Mouse (Mus musculus) kidney, adult 2 months (tissue): ENCODE measurements around the gene Pcgf6. TPM values are rescaled to one million over a fixed set of nuclear protein-coding genes. Genes with fewer than 3 reads are reported as not detected.

Source experiments
- DNase-seq: peaks from one replicate; pipeline ENCODE4 v3.0.0; 2021
- H3K27ac ChIP-seq: fragments of 200-500 bp; 2 replicates; pipeline ENCODE4 v1.5.1; 2012; ENCODE audit warnings: low read depth, low read length, control low read depth, inconsistent platforms; ENCODE audit not compliant: insufficient read depth
- H3K27me3 ChIP-seq: fragments of 200-500 bp; replicated peaks from 2 replicates; pipeline ENCODE4 v1.6.1; 2012; ENCODE audit warnings: mild to moderate bottlenecking, moderate library complexity, low read length, inconsistent platforms; ENCODE audit not compliant: control insufficient read depth, insufficient read depth
- H3K36me3 ChIP-seq: fragments of 200-500 bp; 2 replicates; pipeline ENCODE4 v1.6.1; 2012; ENCODE audit warnings: mild to moderate bottlenecking, moderate library complexity, low read length, inconsistent platforms; ENCODE audit not compliant: control insufficient read depth, insufficient read depth
- H3K4me1 ChIP-seq: fragments of 200-500 bp; 2 replicates; pipeline ENCODE4 v1.6.1; 2011; ENCODE audit warnings: low read length; ENCODE audit not compliant: control insufficient read depth, insufficient read depth
- H3K4me3 ChIP-seq: fragments of 200-500 bp; 2 replicates; pipeline ENCODE4 v1.5.1; 2011; ENCODE audit warnings: mild to moderate bottlenecking, low read depth, low read length, control low read depth; ENCODE audit not compliant: insufficient read depth
- CTCF ChIP-seq: fragments of 200-500 bp; conservative IDR thresholded peaks from 2 replicates; pipeline ENCODE4 v1.5.1; 2011; ENCODE audit warnings: low read depth, mild to moderate bottlenecking, control low read depth, low read length, moderate library complexity, mixed read lengths; ENCODE audit not compliant: insufficient read depth, insufficient read length
- POLR2A ChIP-seq: fragments of 200-500 bp; IDR thresholded peaks from one replicate; pipeline ENCODE4 v1.6.1; 2011; ENCODE audit warnings: low read depth, low read length, control low read depth
- WGBS: fragments of 180-500 bp; shearing (Covaris S2); methylation state at CpG from one replicate; pipeline ENCODE4 v1.1.7; 2018; 5-methylcytosine and 5-hydroxymethylcytosine counted together
- polyA plus RNA-seq: library from polyadenylated mRNA; depleted of rRNA; stranded (reverse); fragments of >200 nt; gene quantifications from 2 replicates; pipeline ENCODE4 v1.2.3, GENCODE M21; 2012; rRNA removed

Pcgf6 gene
- 6.0 and 7.7 TPM in 2 replicates for polyA plus RNA-seq

DNA sequence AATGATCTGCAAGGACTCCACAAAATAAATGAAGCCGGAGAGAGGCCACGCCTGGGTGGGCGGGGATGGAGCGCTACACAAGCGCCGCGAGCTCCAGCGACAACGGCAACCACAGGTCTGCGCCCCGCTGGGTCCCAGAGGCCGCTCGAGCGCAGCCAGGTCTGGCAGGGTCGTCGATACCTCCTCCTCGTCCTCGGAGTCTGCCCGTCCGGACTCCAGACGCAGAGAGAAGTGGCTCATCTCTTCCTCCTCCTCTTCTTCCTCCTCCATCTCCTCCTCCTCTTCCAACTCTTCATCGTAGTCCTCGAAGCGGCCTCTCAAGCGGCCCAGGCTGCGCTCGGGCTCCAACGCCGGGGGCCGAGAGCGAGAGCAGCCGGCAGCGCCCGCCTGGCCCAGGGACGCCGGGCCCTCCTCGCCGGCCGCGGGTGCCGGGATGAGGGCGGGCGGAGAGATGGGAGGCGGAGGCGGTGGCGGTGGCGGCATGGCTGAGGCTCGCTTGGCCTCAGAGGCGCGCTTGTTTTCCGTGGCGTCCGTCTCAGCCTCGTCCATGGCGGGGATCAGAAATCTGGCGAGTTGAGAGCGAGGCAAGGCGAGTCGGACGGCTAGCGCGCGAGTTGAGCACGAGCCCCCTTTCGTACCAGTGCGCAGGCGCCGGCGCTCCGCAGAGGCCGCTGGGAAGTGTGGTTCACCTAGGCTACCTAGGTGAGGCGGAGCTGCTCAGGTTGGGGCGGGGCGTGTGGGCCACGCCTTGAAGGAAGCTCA is at the start of gene Pcgf6:
Pcgf6 (minus strand) TSS at position 636 of the 762 bp plus-strand sequence.
- Histone ChIP-seq H3K27me3 (no peaks in the 10 kb centered on the region), H3K27ac (peak within 1 kb of the TSS; percentile 67), H3K4me3 (peak within 1 kb of the TSS; percentile 88), H3K4me1 (peaks cover 13% of the 10 kb centered on the region), H3K36me3 (no peaks in the 10 kb centered on the region)
- peak; percentile 28 for TF ChIP-seq POLR2A
- TF ChIP-seq CTCF, result no peak
- DNase-seq, result peak; percentile 90
- under 1% methylated on average over 75 of the region's 75 CpGs for WGBS

DNA sequence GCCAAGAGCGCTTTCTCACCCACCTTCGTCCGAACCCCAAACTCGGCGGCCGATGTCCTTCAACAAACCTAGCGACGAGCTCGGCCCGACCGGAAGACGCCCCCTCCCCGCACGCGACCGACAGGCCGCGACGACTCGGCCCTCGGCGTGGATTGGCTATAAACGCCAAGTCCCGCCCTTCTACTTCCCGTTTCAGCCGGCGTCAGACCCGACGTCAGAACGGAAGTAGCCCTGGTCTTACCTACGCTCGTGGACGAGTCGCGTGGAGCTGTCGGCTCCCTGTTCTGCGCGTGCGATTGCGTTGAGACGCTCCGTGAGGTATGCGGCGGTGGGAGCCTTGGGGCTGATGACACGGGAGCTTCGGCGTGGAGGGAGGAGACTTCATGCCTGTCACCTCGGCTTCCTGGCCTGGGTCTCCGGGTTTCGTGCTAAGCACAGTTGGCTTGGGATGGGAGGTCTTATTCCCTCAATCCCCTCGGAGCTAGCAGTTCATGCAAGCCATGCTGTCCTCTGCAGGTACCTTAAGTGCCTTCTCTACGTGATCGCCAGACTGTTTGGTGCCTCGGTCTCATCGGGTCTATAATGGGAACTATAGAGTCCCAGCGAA is 39.9 kb upstream of the Pcgf6 start, which contains the start of the genes Usmg5 and Pdcd11:
Usmg5 (minus strand) TSS at position 98 of the 607 bp plus-strand sequence.
Pdcd11 (plus strand) TSS at position 219 of the 607 bp plus-strand sequence.
- WGBS, result under 1% methylated on average over 56 of the region's 56 CpGs
- peak within 1 kb of the TSS; percentile 89 for H3K4me3 ChIP-seq
- peak; percentile 98 for DNase-seq
- no peaks in the 10 kb centered on the region for H3K27me3 ChIP-seq
- peak within 1 kb of the TSS; percentile 97 for H3K27ac ChIP-seq
- TF ChIP-seq CTCF, result no peak
- peak; percentile 17 for TF ChIP-seq POLR2A
- H3K4me1 ChIP-seq, result peaks cover 12% of the 10 kb centered on the region; the same call in 1 of the 2 replicates
- H3K36me3 ChIP-seq, result no peaks in the 10 kb centered on the region; the same call in none of the 2 replicates

DNA sequence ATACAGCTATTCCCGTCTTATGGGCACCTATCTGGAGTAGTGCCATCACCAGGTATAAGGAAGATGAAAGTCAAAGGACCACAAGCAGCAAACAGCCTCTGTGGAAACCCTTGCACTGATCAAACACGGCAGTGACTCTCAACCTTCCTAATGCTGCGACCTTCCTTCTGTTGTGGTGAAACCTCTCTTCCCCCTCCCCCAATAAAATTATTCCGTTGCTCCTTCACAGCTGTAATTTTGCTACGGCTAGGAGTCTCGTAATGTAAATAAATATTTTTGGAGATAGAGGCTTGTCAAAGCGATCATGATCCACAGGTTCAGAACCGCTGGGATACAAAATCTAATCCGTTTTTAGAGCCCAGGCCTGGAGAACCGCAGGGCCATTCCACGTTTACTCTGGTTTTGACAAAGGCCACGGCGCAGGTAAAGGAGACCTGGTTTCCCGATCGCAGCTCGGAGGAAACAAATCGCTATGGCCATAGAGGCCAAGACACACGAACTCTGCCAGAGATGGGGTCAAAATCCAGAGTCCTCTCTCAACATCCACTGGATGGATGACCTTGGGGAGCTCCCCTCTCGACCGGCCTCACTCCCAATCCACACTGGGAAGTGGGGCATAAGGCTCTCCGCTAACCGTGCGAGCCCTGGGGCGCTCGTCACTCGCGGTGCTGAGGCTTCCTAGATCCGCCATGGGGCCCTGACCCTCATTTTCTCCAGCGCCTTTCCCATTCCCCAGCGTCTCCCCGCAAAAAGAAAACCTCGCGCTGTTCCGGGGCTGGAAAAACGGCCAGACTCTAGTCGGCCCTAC is 39.2 kb upstream of the Pcgf6 start:
- TF ChIP-seq CTCF (no peak), POLR2A (no peak)
- Histone ChIP-seq H3K36me3 (peaks cover 2% of the 10 kb centered on the region), H3K4me3 (peak overlapping the region; percentile 89), H3K27ac (peak overlapping the region; percentile 97), H3K4me1 (peaks cover 12% of the 10 kb centered on the region; the same call in 1 of the 2 replicates), H3K27me3 (no peaks in the 10 kb centered on the region)
- peak; percentile 67 for DNase-seq
- WGBS, result under 1% methylated on average over 36 of the region's 36 CpGs

DNA sequence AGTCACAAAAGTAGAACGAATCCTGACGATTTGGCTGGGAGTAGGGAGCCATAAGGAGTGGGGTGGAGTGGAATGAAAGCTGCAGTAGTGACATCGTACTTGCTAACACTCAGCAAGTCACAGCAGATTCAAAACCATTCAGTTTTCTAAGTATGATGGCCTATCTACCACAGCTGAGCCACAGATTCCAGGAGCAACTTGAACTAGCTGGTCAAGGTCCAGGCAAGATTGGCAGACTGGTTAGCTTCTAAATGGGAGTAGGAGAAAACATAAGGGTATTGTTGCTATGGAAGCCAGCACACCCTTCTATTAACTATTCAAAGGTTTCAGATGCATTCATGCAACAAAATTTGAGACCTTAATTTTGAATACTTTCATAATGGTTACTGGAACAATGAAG is 37.5 kb upstream of the Pcgf6 start:
- Histone ChIP-seq H3K27ac (no peak overlapping the region; the same call in 1 of the 2 replicates), H3K4me1 (peaks cover 12% of the 10 kb centered on the region; the same call in 1 of the 2 replicates), H3K4me3 (peak overlapping the region; percentile 10; the same call in 1 of the 2 replicates), H3K36me3 (peaks cover 8% of the 10 kb centered on the region), H3K27me3 (no peaks in the 10 kb centered on the region)
- WGBS, result 38% methylated on average over 3 of the region's 3 CpGs
- peak; percentile 82 for DNase-seq
- no peak for TF ChIP-seq CTCF
- no peak for TF ChIP-seq POLR2A

DNA sequence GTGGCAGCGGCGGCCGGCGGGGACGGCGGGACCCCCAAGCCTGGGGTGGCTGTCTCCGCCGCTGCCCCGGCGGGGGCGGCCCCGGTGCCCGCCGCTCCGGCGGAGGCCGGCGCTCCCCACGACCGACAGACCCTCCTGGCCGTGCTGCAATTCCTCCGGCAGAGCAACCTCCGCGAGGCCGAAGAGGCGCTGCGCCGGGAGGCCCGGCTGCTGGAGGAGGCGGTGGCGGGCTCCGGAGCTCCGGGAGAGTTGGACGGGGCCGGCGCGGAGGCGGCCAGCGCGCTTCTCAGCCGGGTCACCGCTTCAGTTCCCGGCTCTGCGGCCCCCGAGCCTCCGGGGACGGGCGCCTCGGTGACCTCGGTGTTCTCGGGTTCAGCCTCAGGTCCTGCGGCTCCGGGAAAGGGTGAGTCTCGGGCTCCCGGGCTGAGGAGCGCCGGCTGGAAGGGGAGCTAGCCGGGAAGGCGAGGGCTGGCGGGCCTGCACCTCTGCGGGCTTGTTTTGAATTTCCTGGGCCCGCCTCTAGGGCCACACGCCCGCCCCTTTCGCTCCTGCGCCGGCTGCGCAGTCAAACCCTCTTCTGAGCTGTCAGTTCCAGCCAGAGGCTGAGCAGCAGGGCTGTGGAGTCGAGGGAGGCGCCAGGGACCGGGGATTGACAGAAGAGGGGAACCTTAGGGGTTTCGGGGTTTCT is 17.4 kb upstream of the Pcgf6 start:
- Histone ChIP-seq H3K4me3 (peak overlapping the region; percentile 90), H3K27me3 (no peaks in the 10 kb centered on the region), H3K27ac (peak overlapping the region; percentile 81), H3K36me3 (peaks cover 2% of the 10 kb centered on the region), H3K4me1 (no peaks in the 10 kb centered on the region; the same call in 1 of the 2 replicates)
- under 1% methylated on average over 58 of the region's 72 CpGs for WGBS
- TF ChIP-seq CTCF, result no peak
- no peak for TF ChIP-seq POLR2A
- DNase-seq, result peak; percentile 92
